Mouse (Mus musculus): ENCODE measurements at regions not wholly inside any gene's neighbourhood (a gene's known extent, or its start where the extent isn't known, plus 50 kb on each side); places are given as distances from the start of the nearest gene placed in this dataset.

- ATAC-seq (replicated peaks; ENCODE audit: low FRiP score, low TSS enrichment, poor library complexity, severe bottlenecking), result no peak
Observed at GRCm38 (mm10) chr2:117989215-117989614, 122.5 kb upstream of the Thbs1 start.

- ATAC-seq (replicated peaks; ENCODE audit: low FRiP score, low TSS enrichment, poor library complexity, severe bottlenecking), result no peak
Observed at GRCm38 (mm10) chr2:117996130-117997083, 115.3 kb upstream of the Thbs1 start.

GRCm38 (mm10) chr2:117999641-118000040, 112.0 kb upstream of the Thbs1 start:
- no peak for ATAC-seq (replicated peaks; ENCODE audit: low FRiP score, low TSS enrichment, poor library complexity, severe bottlenecking)

- no peak for ATAC-seq (replicated peaks; ENCODE audit: low FRiP score, low TSS enrichment, poor library complexity, severe bottlenecking)
Observed at GRCm38 (mm10) chr2:118004191-118004590, 107.5 kb upstream of the Thbs1 start.

GRCm38 (mm10) chr2:118007539-118008427, 103.9 kb upstream of the Thbs1 start:
- no peak for ATAC-seq (replicated peaks; ENCODE audit: low FRiP score, low TSS enrichment, poor library complexity, severe bottlenecking)

- peak; percentile 86 for ATAC-seq (replicated peaks; ENCODE audit: low FRiP score, low TSS enrichment, poor library complexity, severe bottlenecking)
Observed at GRCm38 (mm10) chr2:118011679-118012078, 100.0 kb upstream of the Thbs1 start.

- no peak for ATAC-seq (replicated peaks; ENCODE audit: low FRiP score, low TSS enrichment, poor library complexity, severe bottlenecking)
Observed at GRCm38 (mm10) chr2:118012211-118012610, 99.5 kb upstream of the Thbs1 start.

GRCm38 (mm10) chr2:118013156-118013555, 98.5 kb upstream of the Thbs1 start:
- ATAC-seq (replicated peaks; ENCODE audit: low FRiP score, low TSS enrichment, poor library complexity, severe bottlenecking), result no peak

- ATAC-seq (replicated peaks; ENCODE audit: low FRiP score, low TSS enrichment, poor library complexity, severe bottlenecking), result no peak
Observed at GRCm38 (mm10) chr2:118015182-118015581, 96.5 kb upstream of the Thbs1 start.

- no peak for ATAC-seq (replicated peaks; ENCODE audit: low FRiP score, low TSS enrichment, poor library complexity, severe bottlenecking)
Observed at GRCm38 (mm10) chr2:118025829-118026735, 85.6 kb upstream of the Thbs1 start.

GRCm38 (mm10) chr2:118028881-118029280, 82.8 kb upstream of the Thbs1 start:
- no peak for ATAC-seq (replicated peaks; ENCODE audit: low FRiP score, low TSS enrichment, poor library complexity, severe bottlenecking)

- no peak for ATAC-seq (replicated peaks; ENCODE audit: low FRiP score, low TSS enrichment, poor library complexity, severe bottlenecking)
Observed at GRCm38 (mm10) chr2:118029470-118030108, 82.1 kb upstream of the Thbs1 start.

GRCm38 (mm10) chr2:118031662-118032061, 80.0 kb upstream of the Thbs1 start:
- ATAC-seq (replicated peaks; ENCODE audit: low FRiP score, low TSS enrichment, poor library complexity, severe bottlenecking), result no peak

GRCm38 (mm10) chr2:118033377-118033776, 78.3 kb upstream of the Thbs1 start:
- no peak for ATAC-seq (replicated peaks; ENCODE audit: low FRiP score, low TSS enrichment, poor library complexity, severe bottlenecking)

GRCm38 (mm10) chr2:118034026-118034425, 77.7 kb upstream of the Thbs1 start:
- ATAC-seq (replicated peaks; ENCODE audit: low FRiP score, low TSS enrichment, poor library complexity, severe bottlenecking), result no peak

GRCm38 (mm10) chr2:118035333-118035732, 76.3 kb upstream of the Thbs1 start:
- ATAC-seq (replicated peaks; ENCODE audit: low FRiP score, low TSS enrichment, poor library complexity, severe bottlenecking), result no peak

GRCm38 (mm10) chr2:118038859-118039818, 72.5 kb upstream of the Thbs1 start:
- no peak for ATAC-seq (replicated peaks; ENCODE audit: low FRiP score, low TSS enrichment, poor library complexity, severe bottlenecking)

- ATAC-seq (replicated peaks; ENCODE audit: low FRiP score, low TSS enrichment, poor library complexity, severe bottlenecking), result no peak
Observed at GRCm38 (mm10) chr2:118039819-118040206, 71.9 kb upstream of the Thbs1 start.

All from megakaryocyte-erythroid progenitor cell, adult 5-6 weeks (primary cell).